Mouse (Mus musculus) urinary bladder, postnatal 14 days (tissue): ENCODE results near the gene Gm17387.

Experiments
- DNase-seq: peaks from one replicate; pipeline ENCODE4 v3.0.0; 2021; ENCODE audit warnings: low spot score

Gm17387 gene

GRCm38 (mm10) chr7:141072017-141072745 is 43.2 kb downstream of the Gm17387 start:
- peak; percentile 48 for DNase-seq

- no peak for DNase-seq
Measured at GRCm38 (mm10) chr7:141073782-141074181, 44.9 kb downstream of the Gm17387 start.

GRCm38 (mm10) chr7:141077841-141078240 is 48.9 kb downstream of the Gm17387 start, which contains the start of gene Pkp3:
Pkp3 (plus strand) TSS chr7:141078218.
- no peak for DNase-seq

- DNase-seq, result peak; percentile 74
Measured at GRCm38 (mm10) chr7:141078876-141079275, 49.9 kb downstream of the Gm17387 start.
